Mouse (Mus musculus) hindbrain, embryonic 12.5 days (tissue): ENCODE results near the gene Tanc1. TPM values are rescaled to one million over a fixed set of nuclear protein-coding genes. Genes with fewer than 3 reads are reported as not detected.

ENCODE experiments used
- ATAC-seq: fragments of 200-750 bp; cut with Nextera tagmentation; 2 replicates; pipeline ENCODE4 v1.8.0; 2017; ENCODE audit warnings: moderate TSS enrichment; ENCODE audit not compliant: low FRiP score
- H3K27ac ChIP-seq: fragments of 300-500 bp; sonication (generic); 2 replicates; pipeline ENCODE4 v1.5.1; 2016; ENCODE audit warnings: mild to moderate bottlenecking
- H3K27me3 ChIP-seq: fragments of 300-500 bp; sonication (generic); 2 replicates; pipeline ENCODE4 v1.6.1; 2016; ENCODE audit warnings: mild to moderate bottlenecking
- H3K36me3 ChIP-seq: fragments of 300-500 bp; sonication (generic); 2 replicates; pipeline ENCODE4 v1.6.1; 2016; ENCODE audit warnings: mild to moderate bottlenecking
- H3K4me1 ChIP-seq: fragments of 300-500 bp; sonication (generic); 2 replicates; pipeline ENCODE4 v1.6.1; 2016
- H3K4me2 ChIP-seq: fragments of 300-500 bp; sonication (generic); replicated peaks from 2 replicates; pipeline ENCODE4 v1.6.1; 2016; ENCODE audit warnings: mild to moderate bottlenecking
- H3K4me3 ChIP-seq: fragments of 300-500 bp; sonication (generic); 2 replicates; pipeline ENCODE4 v1.5.1; 2016; ENCODE audit warnings: mild to moderate bottlenecking
- H3K9ac ChIP-seq: fragments of 300-500 bp; sonication (generic); 2 replicates; pipeline ENCODE4 v1.6.1; 2016; ENCODE audit warnings: mild to moderate bottlenecking, moderate library complexity
- H3K9me3 ChIP-seq: fragments of 300-500 bp; sonication (generic); replicated peaks from 2 replicates; pipeline ENCODE4 v1.6.1; 2016; ENCODE audit warnings: mild to moderate bottlenecking
- WGBS: fragments of 180-500 bp; shearing (Covaris S2); methylation state at CpG from one replicate; pipeline ENCODE4 v1.1.7; 2016; 5-methylcytosine and 5-hydroxymethylcytosine counted together
- polyA plus RNA-seq: library from polyadenylated mRNA; unstranded; fragments of >200 nt; fragmentation: Nextera tagmentation; extraction: Ambion mirVana; gene quantifications from 2 replicates; pipeline ENCODE4 v1.2.1, GENCODE M21; 2016

Gene Tanc1
- polyA plus RNA-seq, 1 experiment from 2014 or later = 18.9 TPM

DNA sequence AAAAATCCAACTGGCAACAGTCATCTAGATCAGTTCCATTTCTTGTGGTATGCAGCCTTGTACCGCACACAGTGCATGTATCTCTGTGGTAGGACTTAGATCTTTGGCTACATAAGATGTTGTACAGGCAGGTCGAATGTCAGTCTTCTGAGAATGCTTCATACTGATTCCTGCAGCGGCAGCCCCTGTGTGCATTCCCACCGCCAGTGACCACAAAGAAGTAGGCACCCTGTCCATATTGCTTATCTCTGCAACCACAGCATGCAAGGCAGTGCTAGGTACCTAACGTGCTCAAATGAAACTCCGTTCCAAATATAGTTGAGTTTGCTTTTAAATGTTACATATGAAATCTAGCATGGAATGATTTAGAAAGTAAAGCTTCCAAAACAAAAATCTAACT is 269.6 kb downstream of the Tanc1 start:
- 79% methylated on average over 6 of the region's 6 CpGs for WGBS
- ATAC-seq = no peak

GRCm38 (mm10) chr2:59881831-59882741 is 270.2 kb downstream of the Tanc1 start, which contains the start of gene Wdsub1:
Wdsub1 (minus strand) TSS chr2:59882591.
- 5% methylated on average over 57 of the region's 57 CpGs for WGBS
- ATAC-seq = peak; percentile 95
- no peaks in the 10 kb centered on the region for H3K36me3 ChIP-seq

More for the DNA sequence above, 269.6 kb downstream of the Tanc1 start:
- H3K4me3 ChIP-seq = peak overlapping the region; percentile 75; the same call in 1 of the 2 replicates
- no peaks in the 10 kb centered on the region for H3K4me1 ChIP-seq
- no peak overlapping the region for H3K9ac ChIP-seq
- H3K4me2 ChIP-seq = peak overlapping the region; percentile 68
- no peaks in the 10 kb centered on the region for H3K36me3 ChIP-seq
- no peaks in the 10 kb centered on the region for H3K27me3 ChIP-seq
- no peak overlapping the region for H3K27ac ChIP-seq
- H3K9me3 ChIP-seq = no peaks in the 10 kb centered on the region

DNA sequence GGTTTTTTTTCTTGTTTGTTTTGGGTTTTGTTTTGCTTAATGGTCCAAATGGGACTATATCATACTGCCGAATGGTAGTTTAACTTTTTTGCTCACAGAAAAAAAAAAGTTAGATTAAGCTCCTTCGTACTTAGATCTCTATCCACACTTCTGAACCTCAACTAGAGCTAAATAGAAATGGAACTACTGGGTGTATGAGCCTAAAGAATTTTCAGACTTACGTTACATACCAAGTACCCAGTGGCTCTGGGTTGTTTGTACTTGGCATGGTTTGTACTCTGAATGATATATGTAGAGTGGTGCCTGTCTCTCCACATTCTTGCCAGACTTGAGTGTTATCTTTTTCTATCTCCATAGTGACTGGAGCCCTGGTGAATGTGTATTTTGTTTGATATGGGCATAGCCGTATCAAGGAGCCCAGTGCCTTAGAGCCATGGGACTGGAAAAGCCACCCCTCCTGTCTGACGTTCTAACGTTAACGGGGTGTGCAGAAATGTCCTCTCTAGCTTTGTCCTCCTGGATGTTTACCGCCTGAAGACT is 271.0 kb downstream of the Tanc1 start:
- peak; percentile 41 for ATAC-seq
- no peaks in the 10 kb centered on the region for H3K36me3 ChIP-seq
- H3K9me3 ChIP-seq = no peaks in the 10 kb centered on the region
- H3K4me1 ChIP-seq = no peaks in the 10 kb centered on the region
- H3K27me3 ChIP-seq = no peaks in the 10 kb centered on the region
- H3K27ac ChIP-seq = no peak overlapping the region
- peak overlapping the region; percentile 68 for H3K4me2 ChIP-seq
- H3K9ac ChIP-seq = no peak overlapping the region
- H3K4me3 ChIP-seq = peak overlapping the region; percentile 75
- 79% methylated on average over 8 of the region's 8 CpGs for WGBS

More at GRCm38 (mm10) chr2:59881831-59882741, 270.2 kb downstream of the Tanc1 start, which contains the start of gene Wdsub1:
- peak within 1 kb of the TSS; percentile 67 for H3K9ac ChIP-seq
- peak within 1 kb of the TSS; percentile 31; the same call in 1 of the 2 replicates for H3K27ac ChIP-seq
- no peaks in the 10 kb centered on the region for H3K9me3 ChIP-seq
- H3K4me2 ChIP-seq = peak within 1 kb of the TSS; percentile 68
- peak within 1 kb of the TSS; percentile 75 for H3K4me3 ChIP-seq
- H3K27me3 ChIP-seq = no peaks in the 10 kb centered on the region
- no peaks in the 10 kb centered on the region for H3K4me1 ChIP-seq

GRCm38 (mm10) chr2:59889699-59890098 is 277.9 kb downstream of the Tanc1 start:
- no peak overlapping the region for H3K4me3 ChIP-seq
- WGBS = 86% methylated on average over 6 of the region's 6 CpGs
- no peak for ATAC-seq
- H3K9me3 ChIP-seq = no peaks in the 10 kb centered on the region
- no peaks in the 10 kb centered on the region for H3K27me3 ChIP-seq
- H3K36me3 ChIP-seq = peaks cover 7% of the 10 kb centered on the region
- H3K4me2 ChIP-seq = no peak overlapping the region
- no peak overlapping the region for H3K9ac ChIP-seq
- H3K4me1 ChIP-seq = no peaks in the 10 kb centered on the region
- no peak overlapping the region for H3K27ac ChIP-seq

Other genes with a start within 250 kb of the Tanc1 start
- 1.6 and 3.4 TPM in 2 replicates for gene Dapl1, start 127.4 kb upstream of the Tanc1 start, polyA plus RNA-seq